Mouse (Mus musculus): ENCODE results near the gene Msx3.

The Msx3 gene

DNA sequence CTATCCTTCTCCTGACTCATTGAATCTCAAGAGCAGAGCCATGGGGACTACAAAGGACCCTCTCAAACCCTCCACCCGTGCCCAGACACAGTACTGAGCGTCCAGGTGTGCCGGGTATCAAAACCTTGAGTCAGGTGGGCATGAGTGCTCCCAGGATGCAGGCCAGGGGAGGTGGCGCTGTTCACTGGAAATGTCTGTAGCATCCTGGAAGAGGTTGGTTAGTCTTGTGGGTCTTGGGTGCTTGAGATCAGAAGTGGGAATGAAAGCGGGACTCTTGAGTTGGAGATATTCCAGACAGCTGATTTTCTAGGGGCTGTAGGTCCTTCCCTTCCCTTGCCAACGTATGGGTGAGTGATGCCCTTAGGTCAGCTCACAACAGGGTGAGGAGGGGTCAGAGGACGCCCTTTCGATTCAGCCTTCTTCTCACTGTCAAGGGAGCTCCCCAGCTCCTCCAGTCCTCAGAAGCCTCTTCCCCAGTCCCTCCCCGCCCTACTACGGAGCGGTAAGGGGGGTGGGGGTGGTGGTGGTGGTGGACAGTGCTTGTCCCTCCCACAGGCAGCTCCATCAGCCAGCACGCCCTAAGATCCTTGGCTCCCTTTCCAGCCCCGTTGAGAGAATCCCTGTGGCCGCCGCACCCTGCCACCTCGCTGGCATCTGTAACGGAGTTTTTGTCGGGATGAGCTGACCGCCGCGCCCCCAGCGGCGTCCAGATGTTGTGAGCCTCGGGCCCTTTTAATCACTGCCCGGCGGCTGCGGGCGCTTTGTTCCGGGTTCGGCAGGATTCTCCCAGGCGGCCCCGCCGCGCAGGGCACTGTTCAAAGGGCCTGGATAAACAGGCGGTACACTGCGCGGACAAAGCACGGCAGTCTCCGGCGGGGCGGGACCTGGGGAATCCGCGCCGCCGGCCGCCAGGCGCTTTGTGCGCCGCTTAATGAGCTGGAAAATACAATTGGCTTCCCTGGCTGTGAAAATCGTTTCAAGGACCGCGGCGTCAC, 8.8 kb upstream of the Msx3 start:
- DNase-seq (ENCODE audit: extremely low read depth, low read depth), result no peak

- no peak for DNase-seq (ENCODE audit: extremely low read depth, low read depth)
These were observed 5.2 kb upstream of the Msx3 start for GRCm38 (mm10) chr7:140054124-140054523.

DNA sequence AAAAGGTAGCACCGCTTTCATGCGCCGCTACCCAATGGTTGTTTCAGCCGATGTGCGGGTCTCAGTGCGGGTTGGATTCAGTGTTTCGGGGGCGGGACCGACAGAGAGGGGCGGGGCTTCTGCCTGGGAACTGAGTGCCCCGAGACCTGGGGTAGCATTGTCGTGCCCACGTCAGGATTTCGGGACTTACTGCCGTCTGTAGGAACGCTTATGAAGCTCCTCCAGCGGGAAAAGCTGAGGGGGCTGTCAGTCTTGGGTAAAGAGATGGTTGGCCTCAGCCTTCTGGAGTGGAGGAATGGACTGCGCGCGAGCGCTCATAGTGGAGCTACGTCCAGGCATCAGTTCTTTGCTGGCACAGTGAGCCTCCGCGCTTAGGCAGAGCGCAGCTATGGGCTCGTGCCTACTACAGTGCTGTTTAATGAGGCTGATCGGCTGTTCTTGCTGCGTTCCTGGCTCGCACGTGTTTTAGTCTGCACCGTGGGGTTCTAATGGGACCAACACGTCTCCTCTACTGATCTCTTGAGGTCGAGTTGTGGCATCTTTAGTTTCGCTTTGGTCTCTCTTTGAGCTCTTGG, 313 bp upstream of the Msx3 start:
- DNase-seq (ENCODE audit: extremely low read depth, low read depth), result no peak

DNA sequence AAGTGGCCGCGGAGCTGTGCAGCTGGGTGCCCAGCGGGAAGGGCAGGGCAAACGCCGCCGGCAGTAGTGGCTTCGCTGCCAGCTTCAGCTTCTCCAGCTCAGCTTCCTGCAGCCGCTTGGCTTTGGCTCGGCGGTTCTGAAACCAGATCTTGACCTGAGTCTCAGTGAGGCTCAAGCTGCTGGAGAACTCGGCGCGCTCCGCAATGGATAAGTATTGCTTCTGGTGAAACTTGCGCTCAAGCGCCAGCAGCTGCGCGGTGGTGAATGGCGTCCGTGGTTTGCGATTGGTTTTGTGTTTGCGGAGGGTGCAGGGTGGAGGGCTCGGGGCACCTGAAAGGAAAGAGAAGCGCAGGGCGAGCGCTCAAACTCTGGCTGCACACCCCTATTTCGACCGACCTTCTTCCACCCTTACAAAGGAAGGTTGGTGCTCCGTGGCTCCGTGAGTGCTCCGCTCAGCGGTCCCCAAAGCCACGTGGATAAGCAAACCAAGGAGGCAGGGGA, 1.0 kb downstream of the Msx3 start:
- DNase-seq (ENCODE audit: extremely low read depth, low read depth), result no peak

DNA sequence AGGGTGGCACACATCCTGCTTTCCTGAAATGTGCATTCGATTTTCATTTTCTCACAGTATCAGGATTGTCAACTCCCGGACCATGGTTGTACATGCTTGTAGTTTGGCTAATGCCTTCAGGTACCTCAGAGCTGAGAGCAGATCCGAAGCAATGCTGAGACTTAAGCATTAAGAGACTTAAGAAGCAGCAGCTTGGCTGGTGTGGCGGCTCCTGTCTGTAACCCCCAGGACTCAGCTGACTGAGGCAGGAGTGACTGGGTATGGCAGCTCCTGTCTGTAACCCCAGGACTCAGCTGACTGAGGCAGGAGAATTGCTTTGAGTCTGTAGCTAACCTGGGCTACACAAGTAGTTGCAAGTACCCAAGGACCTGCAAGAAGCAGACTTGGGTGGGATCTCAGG, 3.3 kb downstream of the Msx3 start:
- DNase-seq (ENCODE audit: extremely low read depth, low read depth), result no peak

DNA sequence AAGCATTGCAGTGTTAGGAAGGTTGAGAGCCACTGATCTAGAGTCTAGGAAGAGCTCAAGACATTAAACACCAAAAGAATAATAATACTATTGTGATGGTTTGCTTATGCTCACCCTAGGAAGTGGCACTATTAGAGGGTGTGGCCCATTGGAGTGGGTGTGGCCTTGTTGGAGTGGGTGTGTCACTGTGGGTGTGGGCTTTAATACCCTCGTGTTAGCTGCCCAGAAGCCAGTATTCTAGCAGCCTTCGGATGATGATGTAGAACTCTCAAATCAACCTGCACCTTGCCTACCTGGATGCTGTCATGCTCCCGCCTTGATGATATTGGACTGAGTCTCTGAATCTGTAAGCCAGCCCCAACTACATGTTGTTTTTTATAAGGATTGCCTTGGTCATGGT, 6.2 kb downstream of the Msx3 start:
- DNase-seq (ENCODE audit: extremely low read depth, low read depth), result no peak

DNA sequence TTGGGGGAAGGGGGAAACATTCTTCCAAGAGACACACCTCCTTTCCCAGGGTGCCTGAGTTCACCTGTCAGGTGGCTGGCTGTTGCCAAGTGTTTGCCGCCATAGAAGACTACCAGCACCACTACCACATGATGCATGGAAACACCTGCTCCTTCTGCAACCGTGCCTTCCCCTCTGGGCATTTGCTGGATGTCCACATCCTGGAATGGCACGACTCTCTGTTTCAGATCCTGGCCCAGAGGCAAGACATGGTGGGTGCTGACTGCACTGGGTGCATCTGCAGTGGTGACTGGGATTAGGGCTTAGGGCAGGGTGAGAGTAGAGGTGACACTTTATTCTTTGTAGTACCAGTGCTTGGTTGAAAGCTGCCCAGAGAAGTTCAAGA, 11.7 kb downstream of the Msx3 start:
- no peak for DNase-seq (ENCODE audit: extremely low read depth, low read depth)

GRCm38 (mm10) chr7:140036281-140037170, 12.4 kb downstream of the Msx3 start, which contains the start of the genes Zfp511 and Tubgcp2:
Gene Zfp511, plus strand, starts transcription at chr7:140036391.
Gene Tubgcp2, minus strand, starts transcription at chr7:140036669.
- peak; percentile 83 for DNase-seq (ENCODE audit: extremely low read depth, low read depth)

- DNase-seq (ENCODE audit: extremely low read depth, low read depth), result peak; percentile 5
These were observed 13.4 kb downstream of the Msx3 start for GRCm38 (mm10) chr7:140035456-140035855.

GRCm38 (mm10) chr7:140033386-140033785, 15.5 kb downstream of the Msx3 start:
- no peak for DNase-seq (ENCODE audit: extremely low read depth, low read depth)

DNA sequence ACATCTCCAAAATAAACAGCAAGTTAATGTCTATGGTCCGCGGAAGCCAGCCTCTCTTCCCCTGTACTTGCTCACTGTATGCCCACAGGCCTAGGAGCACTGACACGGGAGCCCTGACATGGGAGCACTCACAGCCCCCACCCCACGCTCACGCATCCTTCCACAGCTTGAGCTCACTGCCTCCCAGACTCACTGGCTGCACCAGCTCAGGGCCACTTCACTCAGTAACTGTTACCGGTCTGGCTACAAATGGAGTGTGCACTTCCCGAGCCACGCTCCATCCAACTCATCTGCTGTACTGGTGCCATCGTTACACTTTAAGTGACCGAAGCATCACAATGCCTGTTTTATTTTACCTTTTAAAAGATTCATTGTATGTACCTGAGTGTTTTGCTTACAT, 16.5 kb downstream of the Msx3 start:
- no peak for DNase-seq (ENCODE audit: extremely low read depth, low read depth)

DNA sequence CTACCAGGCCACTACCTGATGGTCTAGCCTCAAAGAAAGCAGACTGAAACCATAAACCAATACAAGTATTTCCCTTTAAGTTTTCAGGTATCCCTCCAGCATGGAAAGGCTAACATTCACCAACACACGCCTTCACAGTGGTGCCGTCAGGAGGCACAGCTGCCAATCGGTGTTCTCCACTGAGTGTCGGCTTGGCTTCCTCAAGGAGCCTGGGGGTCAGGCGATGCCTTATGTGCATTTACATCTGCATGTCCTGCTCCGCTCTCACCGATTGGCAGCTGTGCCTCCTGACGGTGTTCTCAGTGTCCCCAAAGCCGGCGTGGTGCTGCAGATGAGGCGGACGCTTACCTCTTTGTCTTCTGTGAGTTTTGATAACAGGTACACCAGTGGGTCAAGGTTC, 17.1 kb downstream of the Msx3 start:
- DNase-seq (ENCODE audit: extremely low read depth, low read depth), result no peak

GRCm38 (mm10) chr7:140011336-140011735, 37.6 kb downstream of the Msx3 start:
- no peak for DNase-seq (ENCODE audit: extremely low read depth, low read depth)

DNA sequence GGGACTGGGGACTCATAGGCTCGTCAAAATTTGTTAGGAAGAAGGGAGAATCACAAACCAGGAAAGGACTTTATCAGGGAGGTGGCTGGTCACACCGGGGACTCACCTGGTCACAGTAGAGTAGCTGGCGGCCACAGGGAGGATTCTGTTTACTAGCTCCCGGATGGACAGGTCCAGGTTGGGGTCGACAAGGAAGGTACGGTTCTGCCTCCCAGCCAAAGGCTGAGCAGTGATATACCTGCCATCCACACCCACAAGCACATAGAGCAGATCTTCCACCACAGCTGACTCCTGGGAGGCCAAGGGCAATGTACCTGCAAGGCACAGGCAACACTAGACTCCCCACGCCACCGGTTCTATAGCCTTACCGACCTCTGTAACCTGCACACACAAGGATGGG, 41.1 kb downstream of the Msx3 start:
- no peak for DNase-seq (ENCODE audit: extremely low read depth, low read depth)

DNA sequence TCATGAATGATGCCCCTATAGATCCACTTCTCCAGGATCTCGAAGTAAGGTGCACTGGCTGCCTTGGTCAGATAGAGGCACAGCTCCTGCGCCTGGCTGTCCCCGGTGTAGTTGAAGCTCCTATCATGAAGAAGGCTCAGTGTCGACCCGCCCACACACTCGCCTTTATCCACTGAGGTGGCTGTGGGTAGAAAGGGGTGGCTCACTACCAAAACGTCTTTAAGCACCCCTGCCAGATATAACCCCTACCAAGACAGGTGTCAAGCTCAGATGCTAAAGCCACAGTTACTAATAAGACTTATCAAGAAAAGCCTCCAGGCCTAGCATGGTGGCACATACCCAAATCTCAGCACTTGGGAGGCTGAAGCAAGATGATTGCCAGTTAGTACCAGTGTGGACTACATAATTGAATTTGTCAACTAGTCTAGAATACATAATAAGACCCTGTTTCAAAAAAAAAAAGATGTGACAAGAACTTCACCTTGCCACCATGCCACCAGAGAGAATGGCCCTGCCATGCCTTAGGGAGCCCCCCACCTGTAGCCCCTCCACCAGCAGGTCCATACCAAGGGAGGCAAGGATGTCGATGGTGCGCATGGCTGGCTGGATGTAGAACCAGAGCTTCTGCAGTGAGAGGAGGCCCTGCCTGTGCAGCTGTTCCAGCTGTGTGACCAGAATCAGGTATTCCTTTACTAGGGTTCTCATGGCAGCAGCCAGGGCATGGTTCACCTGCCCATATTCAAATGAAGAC, 41.9 kb downstream of the Msx3 start:
- no peak for DNase-seq (ENCODE audit: extremely low read depth, low read depth)

- no peak for DNase-seq (ENCODE audit: extremely low read depth, low read depth)
These were observed 44.2 kb downstream of the Msx3 start for GRCm38 (mm10) chr7:140004666-140005065.

DNA sequence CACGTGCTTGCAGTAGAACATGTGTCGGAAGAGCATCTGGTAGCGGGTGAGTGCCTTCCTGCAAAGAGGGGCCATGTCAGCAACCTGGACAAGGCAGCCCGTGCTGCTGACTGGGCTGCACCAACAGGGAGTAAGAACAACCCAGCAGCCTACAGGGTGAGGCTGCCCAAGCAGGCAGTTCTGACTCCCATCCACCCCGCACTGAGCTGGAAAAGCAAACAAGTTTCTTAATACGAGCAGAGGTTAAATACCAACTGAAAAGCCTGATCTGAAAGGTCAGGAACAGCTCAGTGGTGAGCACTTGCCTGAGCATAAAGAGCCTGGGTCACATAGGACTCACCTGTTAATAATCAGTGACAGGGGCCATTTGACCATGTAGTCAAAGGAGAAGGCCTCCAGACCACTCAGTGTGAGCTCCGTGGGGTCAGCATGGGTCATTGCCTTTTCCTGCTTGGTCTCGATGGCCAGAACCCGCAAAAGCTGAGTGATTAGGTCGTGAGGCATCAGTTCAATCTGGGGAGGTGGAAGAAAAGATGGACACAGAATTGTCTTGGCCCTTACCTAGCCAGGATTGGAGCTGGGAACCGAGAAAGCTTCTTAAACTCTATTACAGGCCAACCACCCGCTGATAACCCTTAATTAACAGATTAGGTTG, 47.7 kb downstream of the Msx3 start:
- DNase-seq (ENCODE audit: extremely low read depth, low read depth), result no peak

DNA sequence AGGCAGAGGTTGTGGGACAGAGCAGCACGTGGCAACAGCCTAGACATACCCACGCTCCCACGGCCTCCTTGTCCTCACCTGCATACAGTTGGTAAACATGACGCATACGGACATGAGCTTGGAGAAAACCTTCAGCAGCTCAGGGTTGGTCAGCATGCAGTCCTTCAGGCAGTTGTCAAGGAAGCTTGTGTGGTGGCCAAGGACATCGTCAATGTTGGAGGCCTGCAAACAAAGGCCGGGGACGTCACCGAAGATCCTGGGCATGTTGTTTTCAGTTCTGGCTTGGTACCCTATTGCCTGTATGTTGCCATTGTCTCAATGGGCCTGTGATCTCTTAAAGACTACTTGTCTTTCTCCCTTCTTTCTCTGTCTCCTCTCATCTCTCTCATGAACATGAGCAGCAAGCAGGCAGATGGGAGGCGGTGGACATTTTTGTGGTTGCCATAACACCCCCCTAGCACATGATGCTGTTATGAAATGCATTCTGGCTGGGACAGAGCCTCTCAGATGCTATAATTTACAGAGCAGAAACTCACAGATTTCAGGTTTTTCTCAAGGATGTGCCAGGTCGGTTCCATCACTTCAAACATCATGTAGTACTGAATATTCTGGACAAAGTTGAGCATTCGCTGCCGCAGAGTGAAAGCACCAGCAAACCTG, 50.1 kb downstream of the Msx3 start:
- no peak for DNase-seq (ENCODE audit: extremely low read depth, low read depth)

Measured in MEL-GATA-1-ER (cell line).